Mouse (Mus musculus) E14TG2a.4 (cell line): ENCODE data around the gene Pemt.
A peak's percentile ranks its signal among the peaks of the same experiment; 100 is the strongest.

Source experiments
- H3K27me3 ChIP-seq: 2 replicates; pipeline ENCODE4 v1.6.1; 2014; ENCODE audit warnings: low read length, control low read depth; ENCODE audit not compliant: insufficient read depth
- H3K36me3 ChIP-seq: 2 replicates; pipeline ENCODE4 v1.6.1; 2014; ENCODE audit warnings: low read length, control low read depth; ENCODE audit not compliant: insufficient read depth
- H3K4me1 ChIP-seq: replicated peaks from 2 replicates; pipeline ENCODE4 v1.6.1; 2014; ENCODE audit warnings: low read depth, low read length, control low read depth
- H3K4me3 ChIP-seq: replicated peaks from 2 replicates; pipeline ENCODE4 v1.5.1; 2014; ENCODE audit warnings: mild to moderate bottlenecking, low read length
- H3K9me3 ChIP-seq: 2 replicates; pipeline ENCODE4 v1.6.1; 2014; ENCODE audit warnings: low read length, control low read depth
- CTCF ChIP-seq: conservative IDR thresholded peaks from 2 replicates; pipeline ENCODE4 v1.5.1; 2014; ENCODE audit warnings: low read length
- NANOG ChIP-seq: IDR thresholded peaks from 2 replicates; pipeline ENCODE4 v1.6.1; 2014; ENCODE audit warnings: borderline replicate concordance, low read length, mixed read lengths
- POU5F1 ChIP-seq: IDR thresholded peaks from 2 replicates; pipeline ENCODE4 v1.6.1; 2014; ENCODE audit warnings: low read length, borderline replicate concordance

The Pemt gene

GRCm38 (mm10) chr11:60061504-60062006 is 15.3 kb upstream of the Pemt start:
- Histone ChIP-seq H3K4me3 (no peak overlapping the region), H3K4me1 (peaks cover 30% of the 10 kb centered on the region), H3K27me3 (0 out of 2 replicates have a peak, but pooled peaks cover 4% of the 10 kb centered on the region), H3K9me3 (no peaks in the 10 kb centered on the region), H3K36me3 (no peaks in the 10 kb centered on the region)
- TF ChIP-seq CTCF (no peak), NANOG (no peak), POU5F1 (no peak)

- TF ChIP-seq POU5F1: no peak
- TF ChIP-seq NANOG: no peak
- no peak for TF ChIP-seq CTCF
- no peaks in the 10 kb centered on the region for H3K9me3 ChIP-seq
- no peaks in the 10 kb centered on the region for H3K36me3 ChIP-seq
- no peak overlapping the region for H3K4me3 ChIP-seq
- 0 out of 2 replicates have a peak, but pooled peaks cover 4% of the 10 kb centered on the region for H3K27me3 ChIP-seq
- H3K4me1 ChIP-seq: peaks cover 30% of the 10 kb centered on the region
Observed at GRCm38 (mm10) chr11:60060026-60060425, 13.7 kb upstream of the Pemt start.

- no peak for TF ChIP-seq CTCF
- no peak for TF ChIP-seq POU5F1
- no peak for TF ChIP-seq NANOG
- Histone ChIP-seq H3K4me1 (peaks cover 30% of the 10 kb centered on the region), H3K9me3 (no peaks in the 10 kb centered on the region), H3K36me3 (no peaks in the 10 kb centered on the region), H3K27me3 (0 out of 2 replicates have a peak, but pooled peaks cover 4% of the 10 kb centered on the region), H3K4me3 (no peak overlapping the region)
Observed at GRCm38 (mm10) chr11:60058441-60058840, 12.2 kb upstream of the Pemt start.

GRCm38 (mm10) chr11:60057987-60058386 is 11.7 kb upstream of the Pemt start:
- peaks cover 30% of the 10 kb centered on the region for H3K4me1 ChIP-seq
- H3K4me3 ChIP-seq: no peak overlapping the region
- H3K27me3 ChIP-seq: 0 out of 2 replicates have a peak, but pooled peaks cover 4% of the 10 kb centered on the region
- TF ChIP-seq CTCF (no peak), NANOG (no peak), POU5F1 (no peak)
- H3K36me3 ChIP-seq: no peaks in the 10 kb centered on the region
- H3K9me3 ChIP-seq: no peaks in the 10 kb centered on the region

GRCm38 (mm10) chr11:60056520-60056919 is 10.2 kb upstream of the Pemt start:
- H3K9me3 ChIP-seq: no peaks in the 10 kb centered on the region
- H3K27me3 ChIP-seq: no peaks in the 10 kb centered on the region
- peaks cover 30% of the 10 kb centered on the region for H3K4me1 ChIP-seq
- H3K36me3 ChIP-seq: no peaks in the 10 kb centered on the region
- no peak overlapping the region for H3K4me3 ChIP-seq
- TF ChIP-seq CTCF (no peak), NANOG (no peak), POU5F1 (no peak)

GRCm38 (mm10) chr11:60048841-60049240 is 2.6 kb upstream of the Pemt start:
- H3K9me3 ChIP-seq: no peaks in the 10 kb centered on the region
- H3K4me1 ChIP-seq: peaks cover 18% of the 10 kb centered on the region
- TF ChIP-seq POU5F1 (no peak), CTCF (no peak), NANOG (no peak)
- H3K4me3 ChIP-seq: no peak overlapping the region
- no peaks in the 10 kb centered on the region for H3K36me3 ChIP-seq
- H3K27me3 ChIP-seq: peaks cover 6% of the 10 kb centered on the region; the same call in 1 of the 2 replicates

- H3K9me3 ChIP-seq: no peaks in the 10 kb centered on the region
- H3K27me3 ChIP-seq: peaks cover 6% of the 10 kb centered on the region; the same call in 1 of the 2 replicates
- peaks cover 18% of the 10 kb centered on the region for H3K4me1 ChIP-seq
- H3K4me3 ChIP-seq: peak overlapping the region; percentile 85
- no peaks in the 10 kb centered on the region for H3K36me3 ChIP-seq
- TF ChIP-seq NANOG: no peak
- no peak for TF ChIP-seq CTCF
- TF ChIP-seq POU5F1: no peak
Observed at GRCm38 (mm10) chr11:60045676-60046057, 622 bp downstream of the Pemt start.

GRCm38 (mm10) chr11:60044777-60045176 is 1.5 kb downstream of the Pemt start:
- Histone ChIP-seq H3K9me3 (no peaks in the 10 kb centered on the region), H3K27me3 (peaks cover 6% of the 10 kb centered on the region; the same call in 1 of the 2 replicates), H3K4me1 (peaks cover 18% of the 10 kb centered on the region), H3K4me3 (no peak overlapping the region), H3K36me3 (no peaks in the 10 kb centered on the region)
- TF ChIP-seq NANOG: no peak
- TF ChIP-seq CTCF: no peak
- TF ChIP-seq POU5F1: no peak

- H3K4me1 ChIP-seq: peaks cover 18% of the 10 kb centered on the region
- H3K9me3 ChIP-seq: no peaks in the 10 kb centered on the region
- 0 out of 2 replicates have a peak, but pooled peaks cover 2% of the 10 kb centered on the region for H3K27me3 ChIP-seq
- no peaks in the 10 kb centered on the region for H3K36me3 ChIP-seq
- no peak overlapping the region for H3K4me3 ChIP-seq
- peak; percentile 56 for TF ChIP-seq CTCF
- no peak for TF ChIP-seq NANOG
Observed at GRCm38 (mm10) chr11:60042277-60042676, 4.0 kb downstream of the Pemt start.
